Mouse (Mus musculus) cortical plate, adult 2 months (tissue): ENCODE measurements at regions not wholly inside any gene's neighbourhood (a gene's known extent, or its start where the extent isn't known, plus 50 kb on each side); places are given as distances from the start of the nearest gene placed in this dataset.

Source experiments
- CTCF ChIP-seq: fragments of 200-500 bp; IDR thresholded peaks from 2 replicates; pipeline ENCODE4 v1.5.1; 2011; ENCODE audit warnings: mild to moderate bottlenecking, control low read depth, low read length; ENCODE audit not compliant: insufficient read depth; ENCODE audit errors: extremely low read depth
- POLR2A ChIP-seq: fragments of 200-500 bp; IDR thresholded peaks from 2 replicates; pipeline ENCODE4 v1.6.1; 2011; ENCODE audit warnings: mild to moderate bottlenecking, low read length, control low read depth; ENCODE audit not compliant: insufficient read depth; ENCODE audit errors: extremely low read depth

DNA sequence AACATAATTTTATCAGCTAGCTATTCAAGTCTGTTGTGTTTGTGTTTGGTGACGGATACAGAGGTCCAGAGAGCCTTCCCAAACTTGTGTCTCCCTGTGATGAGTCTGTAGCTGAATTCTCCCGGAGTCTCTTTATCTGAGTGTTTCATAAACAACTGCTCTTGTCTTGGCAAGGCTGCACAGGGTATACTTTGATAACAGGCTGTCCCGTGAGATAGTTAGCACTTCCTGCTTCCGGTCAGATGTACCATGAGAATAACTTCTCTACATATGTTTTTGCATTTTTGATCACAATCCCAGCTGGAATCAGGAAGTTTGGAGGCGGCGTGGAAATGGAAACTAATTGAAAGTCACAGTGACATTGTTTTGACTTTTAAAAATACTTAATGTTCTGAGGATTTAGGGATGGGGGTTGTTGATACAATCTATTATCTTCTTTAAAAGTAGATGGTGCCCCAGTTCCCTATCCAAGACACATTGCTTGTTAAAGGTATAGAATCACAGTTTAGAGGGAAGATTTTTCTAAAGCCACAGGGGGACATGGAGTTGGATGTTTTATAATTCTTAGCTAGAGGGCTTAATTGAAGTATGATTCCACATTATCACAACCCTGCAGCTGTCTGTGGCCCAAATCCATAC is 257.9 kb downstream of the Gm10295 start:
- TF ChIP-seq POLR2A (no peak), CTCF (no peak)
